Mouse (Mus musculus) kidney, embryonic 15.5 days (tissue): ENCODE measurements around the gene Tnfrsf4. TPM values are rescaled to one million over a fixed set of nuclear protein-coding genes. Genes with fewer than 3 reads are reported as not detected.

Experiments used
- microRNA counts: library from miRNA; unstranded; fragments of <30 nt; microRNA quantifications from one replicate; lab custom pipeline; 2016
- microRNA-seq: library from miRNA; unstranded; fragments of <30 nt; microRNA quantifications from one replicate; pipeline ENCODE4, GENCODE M21; 2016
- polyA plus RNA-seq: library from polyadenylated mRNA; unstranded; fragments of >200 nt; fragmentation: Nextera tagmentation; extraction: Ambion mirVana; gene quantifications from 2 replicates; pipeline ENCODE4 v1.2.1, GENCODE M21; 2015

The Tnfrsf4 gene
- polyA plus RNA-seq, 1 experiment from 2014 or later: 0.78 TPM

MicroRNAs encoded within 50 kb of the gene (microRNA counts, 519-probe panel; counts per million panel counts)
- 2,994 counts per million, percentile 78 among the panel's probes with 10 or more counts for microRNA mmu-miR-200a (lab: Ali Mortazavi, UCI)
- 3,539 counts per million, percentile 91 among the panel's probes with 10 or more counts for microRNA mmu-miR-200b (lab: Ali Mortazavi, UCI)
- microRNA mmu-miR-429 (lab: Ali Mortazavi, UCI): 3,894 counts per million, percentile 95 among the panel's probes with 10 or more counts

Small RNA genes lying within 50 kb of the gene (microRNA-seq; reads per million reads assigned to microRNA genes)
- 853 reads per million, percentile 78 among the genes with 10 or more reads in this experiment for gene Mir200a
- 4,974 reads per million, percentile 93 among the genes with 10 or more reads in this experiment for gene Mir200b
- 16,527 reads per million, percentile 97 among the genes with 10 or more reads in this experiment for gene Mir429

Other genes starting within 250 kb of the Tnfrsf4 start
- gene Vwa1, start 239.1 kb upstream of the Tnfrsf4 start, polyA plus RNA-seq: 5.6 and 7.7 TPM in 2 replicates
- gene Tmem88b, start 228.0 kb upstream of the Tnfrsf4 start, polyA plus RNA-seq: 0.42 and 0.47 TPM in 2 replicates
- gene Ankrd65, start 223.4 kb upstream of the Tnfrsf4 start, polyA plus RNA-seq: 0.19 and 0.34 TPM in 2 replicates
- 217 and 226 TPM in 2 replicates for gene Mrpl20, start 211.0 kb upstream of the Tnfrsf4 start, polyA plus RNA-seq
- 158 and 173 TPM in 2 replicates for gene Ccnl2, start 201.4 kb upstream of the Tnfrsf4 start, polyA plus RNA-seq
- 149 and 158 TPM in 2 replicates for gene Aurkaip1, start 182.6 kb upstream of the Tnfrsf4 start, polyA plus RNA-seq
- 90.7 and 106 TPM in 2 replicates for gene Mxra8, start 174.2 kb upstream of the Tnfrsf4 start, polyA plus RNA-seq
- 5.2 and 5.3 TPM in 2 replicates for gene Dvl1, start 166.4 kb upstream of the Tnfrsf4 start, polyA plus RNA-seq
- 0.18 and 0.19 TPM in 2 replicates for gene Tas1r3, start 150.5 kb upstream of the Tnfrsf4 start, polyA plus RNA-seq
- gene Cptp, start 144.4 kb upstream of the Tnfrsf4 start, polyA plus RNA-seq: 13.0 and 15.2 TPM in 2 replicates
- 72.5 and 78.0 TPM in 2 replicates for gene Ints11, start 144.3 kb upstream of the Tnfrsf4 start, polyA plus RNA-seq
- gene Pusl1, start 122.1 kb upstream of the Tnfrsf4 start, polyA plus RNA-seq: 47.7 and 52.1 TPM in 2 replicates
- 17.3 and 18.7 TPM in 2 replicates for gene Acap3, start 122.0 kb upstream of the Tnfrsf4 start, polyA plus RNA-seq
- gene Ube2j2, start 70.0 kb upstream of the Tnfrsf4 start, polyA plus RNA-seq: 110 and 113 TPM in 2 replicates
- gene C1qtnf12, start 51.5 kb upstream of the Tnfrsf4 start, polyA plus RNA-seq: 118 and 121 TPM in 2 replicates
- 17.5 and 18.1 TPM in 2 replicates for gene B3galt6, start 21.2 kb upstream of the Tnfrsf4 start, polyA plus RNA-seq
- gene Sdf4, start 21.0 kb upstream of the Tnfrsf4 start, polyA plus RNA-seq: 158 and 161 TPM in 2 replicates
- gene Tnfrsf18, start 12.3 kb downstream of the Tnfrsf4 start, polyA plus RNA-seq: 1.7 and 2.4 TPM in 2 replicates
- 7.8 TPM in 2 replicates for gene Ttll10, start 45.6 kb downstream of the Tnfrsf4 start, polyA plus RNA-seq
- 39.4 and 42.8 TPM in 2 replicates for gene 9430015G10Rik, start 96.1 kb downstream of the Tnfrsf4 start, polyA plus RNA-seq
- gene Rnf223, start 116.7 kb downstream of the Tnfrsf4 start, polyA plus RNA-seq: 0.14 and 0.34 TPM in 2 replicates
- gene Agrn, start 183.6 kb downstream of the Tnfrsf4 start, polyA plus RNA-seq: 83.9 and 96.4 TPM in 2 replicates
- gene Isg15, start 187.0 kb downstream of the Tnfrsf4 start, polyA plus RNA-seq: 2.4 and 2.5 TPM in 2 replicates
- 7.6 and 7.8 TPM in 2 replicates for gene AW011738, start 189.5 kb downstream of the Tnfrsf4 start, polyA plus RNA-seq
- 0.84 and 1.0 TPM in 2 replicates for gene Perm1, start 202.0 kb downstream of the Tnfrsf4 start, polyA plus RNA-seq
- 19.1 and 21.4 TPM in 2 replicates for gene Plekhn1, start 221.0 kb downstream of the Tnfrsf4 start, polyA plus RNA-seq
- gene Noc2l, start 222.2 kb downstream of the Tnfrsf4 start, polyA plus RNA-seq: 85.8 and 90.3 TPM in 2 replicates
- gene Samd11, start 241.8 kb downstream of the Tnfrsf4 start, polyA plus RNA-seq: 0.50 and 1.2 TPM in 2 replicates